Mouse (Mus musculus) megakaryocyte progenitor cell, adult 5-6 weeks (primary cell): ENCODE results near the gene Tspan32. TPM values are rescaled to one million over a fixed set of nuclear protein-coding genes. Genes with fewer than 3 reads are reported as not detected.
A peak's percentile ranks its signal among the peaks of the same experiment; 100 is the strongest.

Experiments
- ATAC-seq: replicated peaks from 2 replicates; pipeline ENCODE4 v1.8.0; 2016; ENCODE audit warnings: mild to moderate bottlenecking, moderate TSS enrichment, inconsistent platforms; ENCODE audit not compliant: poor library complexity
- total RNA-seq, 2 experiments: library from RNA; stranded (forward) in 1 of 2; stranded (reverse) in 1 of 2; fragments of 157-497, 149-512 nt in 1 of 2; fragments of 200-1000 nt in 1 of 2; gene quantifications; 2 replicates each; pipeline versions ENCODE4 v1.2.3 to v1.2.4; 2015 to 2017

The Tspan32 gene
- 127 and 144 TPM in 2 replicates for total RNA-seq (2015)
- 98.1 and 105 TPM in 2 replicates for total RNA-seq (2017)

DNA sequence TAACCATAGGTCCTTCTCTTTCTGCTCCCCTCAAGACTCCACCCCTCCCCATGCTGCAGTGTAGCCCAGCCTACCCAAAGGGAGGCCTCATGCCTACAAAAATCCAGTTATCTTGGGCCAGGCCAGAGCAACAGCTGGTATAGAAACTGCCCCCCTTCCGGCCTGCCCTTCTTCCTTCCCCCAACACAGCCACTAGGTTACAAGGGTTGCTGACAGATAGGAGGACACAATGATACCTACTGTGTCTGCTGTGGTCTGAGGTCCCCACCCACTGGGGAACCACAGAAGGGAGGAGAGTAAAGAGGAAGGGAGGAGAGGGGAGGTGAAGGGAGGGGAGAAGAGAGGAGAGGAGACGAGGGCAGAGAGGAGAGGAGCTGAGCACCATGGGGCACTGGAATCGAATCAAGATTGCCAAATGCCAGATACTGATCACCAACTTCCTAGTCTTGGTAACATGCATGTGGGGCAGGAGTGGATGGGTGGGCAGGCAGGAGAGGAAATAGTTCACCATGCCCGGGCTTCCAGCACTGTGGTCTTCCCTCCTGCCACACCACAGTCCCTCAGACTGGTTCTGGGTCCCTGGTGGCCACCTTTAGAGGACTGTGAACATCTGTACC, at the start of gene Tspan32:
Tspan32 (plus strand) TSS at position 320 of the 617 bp plus-strand sequence.
- peak; percentile 54 for ATAC-seq

- ATAC-seq, result no peak
Measured at GRCm38 (mm10) chr7:142956018-142956417, 48.8 kb upstream of the Tspan32 start.

- ATAC-seq, result peak; percentile 89
Measured at GRCm38 (mm10) chr7:142958817-142959216, 46.0 kb upstream of the Tspan32 start.

- no peak for ATAC-seq
Measured at GRCm38 (mm10) chr7:142959752-142960151, 45.1 kb upstream of the Tspan32 start.

DNA sequence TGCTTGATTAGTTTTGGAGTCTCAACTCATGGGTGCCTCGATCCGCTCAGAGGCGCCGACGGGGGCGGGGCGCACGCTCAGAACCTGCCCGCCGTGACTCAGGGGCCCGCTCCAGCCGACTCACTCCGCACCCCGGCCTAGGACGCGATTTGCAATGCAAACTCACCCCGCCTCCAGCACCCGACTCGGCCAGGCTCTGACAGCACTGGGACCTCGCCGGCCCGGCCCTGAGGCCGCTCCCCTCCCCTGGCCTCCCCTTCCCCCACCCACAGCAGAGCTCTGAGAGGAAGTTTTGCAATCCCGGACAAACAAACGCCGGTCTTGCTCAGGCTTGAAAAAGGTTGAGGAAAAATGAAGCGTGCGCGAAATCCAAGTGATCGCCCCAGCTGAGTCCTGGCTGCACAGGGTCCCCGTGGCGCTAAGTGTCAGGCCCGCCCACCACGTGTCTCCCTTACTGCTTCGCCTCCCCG, 37.4 kb upstream of the Tspan32 start:
- peak; percentile 63 for ATAC-seq

DNA sequence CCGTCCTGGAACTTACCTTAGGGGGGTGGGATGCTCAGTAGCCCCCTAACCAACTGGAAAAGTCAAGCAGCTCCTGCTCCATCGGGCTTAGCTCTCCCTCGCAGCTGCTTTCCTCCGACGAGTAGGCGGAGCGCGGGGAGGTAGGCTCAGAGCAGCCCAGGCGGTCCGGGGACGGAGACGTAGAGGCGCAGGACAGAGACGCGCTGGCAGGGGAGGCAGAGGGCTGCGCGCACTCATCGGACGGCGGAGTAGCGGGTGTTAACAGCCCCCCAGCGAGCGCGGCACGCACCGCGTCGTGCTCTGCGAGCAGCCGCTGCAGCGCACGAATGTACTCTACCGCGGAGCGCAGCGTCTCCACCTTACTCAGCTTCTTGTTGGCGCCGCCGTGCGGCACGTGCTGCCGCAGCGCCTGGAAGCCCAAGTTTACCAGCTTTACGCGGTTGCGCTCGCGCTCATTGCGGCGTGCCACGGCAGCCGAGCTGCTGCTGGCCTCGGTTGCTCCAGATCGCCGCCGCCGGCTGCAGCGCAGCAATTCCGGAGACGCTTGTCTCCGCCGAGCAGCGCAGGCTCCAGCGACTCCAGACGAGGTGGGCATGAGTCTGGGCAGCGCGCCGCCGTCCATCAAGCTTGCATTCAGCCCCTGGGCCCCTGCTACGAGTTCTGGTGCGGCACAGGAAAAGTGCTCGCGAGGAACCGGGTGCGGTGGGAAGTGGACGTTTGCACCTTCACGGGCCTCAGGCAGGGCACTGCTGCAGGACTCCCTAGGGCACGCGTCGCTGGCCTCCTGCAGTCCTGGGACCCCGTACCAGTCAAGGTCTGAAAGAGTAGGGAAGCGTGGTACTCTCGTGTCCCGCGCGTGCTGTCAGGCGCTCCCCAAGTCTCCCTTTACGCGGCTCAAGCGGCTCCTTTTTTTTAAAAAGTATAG, 36.7 kb upstream of the Tspan32 start:
- peak; percentile 55 for ATAC-seq

- peak; percentile 15 for ATAC-seq
Measured at GRCm38 (mm10) chr7:142968809-142969511, 35.9 kb upstream of the Tspan32 start, which contains the start of gene Ascl2. Gene Ascl2 (minus strand): TSS chr7:142969264.

- ATAC-seq, result peak; percentile 44; the same call in 1 of the 2 replicates
Measured at GRCm38 (mm10) chr7:142981908-142982307, 22.9 kb upstream of the Tspan32 start.

DNA sequence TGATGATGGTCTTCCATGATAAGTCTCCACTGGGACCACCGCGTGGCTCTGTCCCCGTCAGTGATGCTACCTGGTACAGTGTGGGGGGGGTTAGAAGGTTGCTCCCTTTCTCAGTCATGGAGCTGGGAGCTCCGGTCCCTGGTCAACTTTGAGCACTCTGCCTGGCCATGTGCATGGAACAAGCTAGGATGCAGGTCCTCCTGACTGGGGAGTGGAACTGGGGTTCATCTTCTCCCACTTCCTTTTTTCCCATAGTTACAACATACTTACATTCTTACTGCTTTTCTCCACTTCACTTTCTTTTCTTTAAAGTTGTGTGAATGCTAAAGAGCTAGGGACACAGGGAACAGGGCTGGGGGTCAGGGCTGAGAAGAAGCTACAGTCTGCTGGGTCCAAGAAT, 19.7 kb upstream of the Tspan32 start:
- 0 out of 2 replicates have a peak, but pooled peaks have one; percentile 21 for ATAC-seq

- peak; percentile 53; the same call in 1 of the 2 replicates for ATAC-seq
Measured at GRCm38 (mm10) chr7:142987718-142988117, 17.1 kb upstream of the Tspan32 start.

DNA sequence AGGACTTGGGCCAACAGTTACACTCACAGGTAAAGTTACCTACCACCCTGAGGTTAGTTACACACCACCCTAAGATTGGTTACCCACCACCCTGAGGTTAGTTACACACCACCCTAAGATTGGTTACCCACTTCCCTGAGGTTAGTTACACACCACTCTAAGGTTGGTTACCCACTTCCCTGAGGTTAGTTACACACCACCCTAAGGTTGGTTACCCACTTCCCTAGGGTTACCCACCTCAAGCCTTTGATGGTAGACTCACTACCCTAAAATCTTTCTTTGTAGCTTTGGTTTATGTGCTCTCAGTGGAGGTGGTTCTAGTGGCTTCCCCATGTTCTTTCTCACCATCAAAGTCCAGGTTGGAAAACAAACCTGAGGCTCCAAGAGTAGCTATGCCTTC, 9.8 kb upstream of the Tspan32 start:
- peak; percentile 29; the same call in 1 of the 2 replicates for ATAC-seq

- ATAC-seq, result peak; percentile 45; the same call in 1 of the 2 replicates
Measured at GRCm38 (mm10) chr7:142995630-142996338, 9.1 kb upstream of the Tspan32 start.

DNA sequence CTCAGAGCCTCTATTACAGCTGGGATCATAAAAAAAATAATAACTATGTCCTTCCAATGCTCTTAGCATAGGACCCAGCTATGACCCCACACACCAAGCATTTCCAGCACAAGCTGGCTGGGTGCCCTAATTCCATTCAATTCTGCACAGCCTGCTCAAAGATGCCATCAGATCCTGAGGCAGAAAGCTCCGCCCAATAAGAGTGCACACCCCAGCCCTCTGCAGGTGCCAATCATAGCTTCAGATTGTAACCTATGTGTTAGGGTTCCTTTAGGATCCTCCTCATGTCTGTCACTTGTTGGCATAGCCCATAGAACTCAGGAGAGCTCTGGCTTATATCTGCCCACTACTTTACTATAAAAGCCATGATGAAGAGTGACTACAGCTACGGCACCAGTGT, 7.8 kb upstream of the Tspan32 start:
- ATAC-seq, result no peak

GRCm38 (mm10) chr7:142997403-142998150, 7.3 kb upstream of the Tspan32 start:
- ATAC-seq, result no peak

GRCm38 (mm10) chr7:143002679-143003078, 2.2 kb upstream of the Tspan32 start:
- peak; percentile 24 for ATAC-seq

DNA sequence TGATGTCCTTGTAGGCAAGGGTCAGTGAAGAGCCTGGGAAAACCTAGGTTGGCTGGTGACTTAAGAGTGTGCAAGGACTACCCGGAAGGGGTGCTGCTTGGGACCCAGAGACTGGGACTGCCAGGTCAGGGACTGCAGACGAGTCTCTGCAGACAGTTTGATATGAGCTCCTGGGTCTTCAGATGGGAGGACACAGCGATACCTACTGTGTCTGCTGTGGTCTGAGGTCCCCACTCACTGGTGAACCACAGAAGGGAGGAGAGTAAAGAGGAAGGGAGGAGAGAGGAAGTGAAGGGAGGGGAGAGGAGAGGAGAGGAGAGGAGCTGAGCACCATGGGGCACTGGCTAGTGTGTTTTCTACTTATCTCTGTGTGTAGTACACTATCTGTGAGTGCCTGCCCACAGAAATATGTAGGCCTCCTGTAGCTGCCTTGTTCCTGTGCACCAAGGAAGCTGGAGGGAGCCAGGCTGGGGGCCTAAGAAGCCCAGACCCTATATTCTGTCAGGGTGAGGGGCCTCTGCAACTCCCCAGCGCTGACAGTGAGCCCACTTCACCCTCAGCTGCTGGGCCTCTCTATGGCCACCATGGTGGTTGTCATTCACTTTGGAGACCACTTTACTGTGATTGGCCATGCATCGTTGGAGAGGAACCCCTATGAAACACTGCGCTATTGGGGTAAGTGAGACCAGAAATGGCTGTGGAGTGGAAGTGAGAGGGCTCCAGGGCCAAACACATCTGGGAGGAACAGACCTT, 674 bp downstream of the Tspan32 start:
- ATAC-seq, result peak; percentile 33

DNA sequence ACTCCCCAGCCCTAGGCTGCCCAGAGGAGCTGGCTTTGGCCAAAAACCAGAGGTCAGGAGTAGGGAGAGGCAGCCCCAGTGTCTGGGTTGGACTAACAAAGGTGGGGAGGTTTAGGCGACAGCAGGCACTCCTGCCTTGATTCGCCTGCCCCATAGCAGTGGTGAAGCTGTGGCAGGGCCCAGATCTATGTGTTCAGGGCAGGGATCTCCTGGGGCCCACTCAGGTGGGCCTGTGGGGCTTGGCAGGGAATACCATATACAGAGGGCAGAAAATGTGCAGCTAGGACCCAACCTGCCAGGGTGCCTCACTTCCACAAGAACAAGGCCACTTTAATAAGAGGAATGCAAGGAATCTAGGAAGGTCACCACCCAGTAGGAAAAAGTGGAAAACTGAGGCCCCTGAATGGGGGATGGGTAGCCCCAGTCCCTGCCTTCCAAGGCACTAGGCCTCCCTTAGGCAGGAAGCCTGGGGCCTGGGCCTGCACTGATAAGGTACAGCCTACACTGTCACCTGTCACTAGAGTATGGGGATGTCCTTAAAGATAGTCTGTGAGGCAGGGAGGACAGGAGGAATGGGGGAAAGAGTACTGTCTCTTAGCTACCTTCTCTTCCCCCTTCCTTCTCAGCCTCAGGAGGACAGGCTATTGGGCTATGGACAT, 1.4 kb downstream of the Tspan32 start:
- ATAC-seq, result peak; percentile 23
